Mouse (Mus musculus) lung, embryonic 14.5 days (tissue): ENCODE measurements around the gene Hsd11b2. TPM values are rescaled to one million over a fixed set of nuclear protein-coding genes. Genes with fewer than 3 reads are reported as not detected.

Source experiments
- ATAC-seq: fragments of 200-750 bp; cut with Nextera tagmentation; 2 replicates; pipeline ENCODE4 v1.8.0; 2017; ENCODE audit warnings: mild to moderate bottlenecking, moderate TSS enrichment, moderate library complexity; ENCODE audit not compliant: insufficient read depth
- DNase-seq: peaks from one replicate; pipeline ENCODE4 v3.0.0-alpha.2; 2015
- H3K27ac ChIP-seq: fragments of 300-500 bp; sonication (generic); 2 replicates; pipeline ENCODE4 v1.5.1; 2014; ENCODE audit warnings: low read depth, mild to moderate bottlenecking, moderate library complexity
- H3K27me3 ChIP-seq: fragments of 300-500 bp; sonication (generic); 2 replicates; pipeline ENCODE4 v1.6.1; 2014; ENCODE audit warnings: low read length, control low read depth; ENCODE audit not compliant: insufficient read depth
- H3K36me3 ChIP-seq: fragments of 300-500 bp; sonication (generic); 2 replicates; pipeline ENCODE4 v1.6.1; 2014; ENCODE audit warnings: control low read depth; ENCODE audit not compliant: insufficient read depth
- H3K4me1 ChIP-seq: fragments of 300-500 bp; sonication (generic); 2 replicates; pipeline ENCODE4 v1.6.1; 2014; ENCODE audit warnings: antibody characterized with exemption, control low read depth; ENCODE audit not compliant: insufficient read depth
- H3K4me2 ChIP-seq: fragments of 300-500 bp; sonication (generic); 2 replicates; pipeline ENCODE4 v1.6.1; 2014; ENCODE audit warnings: mild to moderate bottlenecking
- H3K4me3 ChIP-seq: fragments of 300-500 bp; sonication (generic); 2 replicates; pipeline ENCODE4 v1.5.1; 2014; ENCODE audit warnings: low read depth, low read length
- H3K9ac ChIP-seq: fragments of 300-500 bp; sonication (generic); 2 replicates; pipeline ENCODE4 v1.6.1; 2014
- H3K9me3 ChIP-seq: fragments of 300-500 bp; sonication (generic); 2 replicates; pipeline ENCODE4 v1.6.1; 2016; ENCODE audit warnings: low read depth, low read length, control low read depth
- CTCF ChIP-seq: IDR thresholded peaks from 2 replicates; pipeline ENCODE4 v1.5.1; 2016; ENCODE audit warnings: antibody characterized with exemption, low read depth
- WGBS: fragments of 180-500 bp; shearing (Covaris S2); extraction: QIAGEN DNeasy Blood & Tissue Kit; methylation state at CpG from one replicate; pipeline ENCODE4 v1.1.7; 2014; 5-methylcytosine and 5-hydroxymethylcytosine counted together
- polyA plus RNA-seq: library from polyadenylated mRNA; unstranded; fragments of >200 nt; fragmentation: Nextera tagmentation; extraction: Ambion mirVana; gene quantifications from 2 replicates; pipeline ENCODE4 v1.2.1, GENCODE M21; 2014

Gene Hsd11b2
- polyA plus RNA-seq, 1 experiment from 2014 or later: 5.9 TPM

- WGBS: 80% methylated on average over 6 of the region's 6 CpGs
- TF ChIP-seq CTCF: no peak
- Histone ChIP-seq H3K27ac (no peak overlapping the region), H3K4me3 (no peak overlapping the region), H3K4me1 (peaks cover 11% of the 10 kb centered on the region), H3K4me2 (no peak overlapping the region), H3K9ac (no peak overlapping the region), H3K36me3 (peaks cover 39% of the 10 kb centered on the region), H3K9me3 (no peaks in the 10 kb centered on the region), H3K27me3 (no peaks in the 10 kb centered on the region)
- ATAC-seq (no peak), DNase-seq (no peak)
These were observed 18.6 kb downstream of the Hsd11b2 start for GRCm38 (mm10) chr8:105537011-105537677.

DNA sequence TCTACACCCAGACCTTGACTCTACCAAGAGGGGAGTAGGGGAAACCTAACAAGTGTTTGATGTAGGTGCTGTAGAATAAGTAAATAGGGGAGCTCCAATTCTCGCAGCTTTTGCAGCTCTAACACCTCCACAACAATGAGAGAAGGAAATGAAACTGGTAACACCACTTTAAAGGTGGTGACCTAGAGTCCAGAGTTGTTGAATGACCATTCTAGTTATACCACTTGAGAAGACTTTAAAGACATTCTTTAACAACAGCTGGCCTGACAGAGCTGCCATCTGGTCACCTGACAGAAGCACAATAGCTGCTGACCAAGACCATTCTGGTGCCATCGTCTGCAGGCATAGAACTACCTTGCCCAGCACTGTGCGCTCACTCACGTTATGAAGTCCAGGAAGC lies 20.4 kb downstream of the Hsd11b2 start:
- no peak for TF ChIP-seq CTCF
- peaks cover 39% of the 10 kb centered on the region for H3K36me3 ChIP-seq
- H3K4me1 ChIP-seq: no peaks in the 10 kb centered on the region
- H3K4me3 ChIP-seq: no peak overlapping the region
- no peaks in the 10 kb centered on the region for H3K9me3 ChIP-seq
- H3K27ac ChIP-seq: no peak overlapping the region
- H3K27me3 ChIP-seq: no peaks in the 10 kb centered on the region
- 87% methylated on average over 4 of the region's 4 CpGs for WGBS
- ATAC-seq: no peak
- no peak overlapping the region for H3K9ac ChIP-seq
- DNase-seq: no peak
- H3K4me2 ChIP-seq: no peak overlapping the region

DNA sequence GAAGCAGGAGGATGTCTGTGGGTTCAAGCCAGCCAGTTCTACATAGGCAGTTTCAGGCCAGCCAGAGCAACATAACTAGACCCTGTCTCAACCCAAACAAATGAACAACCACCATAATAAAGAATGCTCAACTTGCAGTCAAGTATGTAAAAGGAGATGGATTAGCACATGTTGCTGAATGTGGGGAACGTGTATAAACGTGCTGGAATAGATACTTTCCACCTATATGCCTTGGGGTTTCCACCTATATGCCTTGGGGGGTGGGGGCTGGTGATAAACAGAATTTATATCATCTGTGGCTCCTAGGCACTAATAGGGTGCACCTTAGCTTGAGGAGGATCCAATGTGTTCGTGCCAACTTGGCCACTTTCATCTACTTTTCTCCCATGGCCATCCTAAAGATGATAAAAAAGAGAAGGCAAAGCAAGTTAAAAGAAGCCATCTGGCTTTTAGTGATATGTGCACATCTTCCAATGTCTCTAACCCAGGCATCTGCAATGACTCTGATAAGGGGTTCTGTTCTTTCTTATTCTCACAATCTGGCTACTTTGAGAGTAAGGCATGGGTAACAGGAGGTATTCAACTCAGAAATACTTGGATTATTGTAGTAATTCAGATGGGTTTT lies 23.6 kb downstream of the Hsd11b2 start:
- no peaks in the 10 kb centered on the region for H3K9me3 ChIP-seq
- H3K9ac ChIP-seq: no peak overlapping the region
- no peak for ATAC-seq
- 87% methylated on average over 3 of the region's 3 CpGs for WGBS
- H3K36me3 ChIP-seq: peaks cover 26% of the 10 kb centered on the region; the same call in 1 of the 2 replicates
- no peak overlapping the region for H3K4me3 ChIP-seq
- H3K4me2 ChIP-seq: no peak overlapping the region
- no peak for TF ChIP-seq CTCF
- no peak overlapping the region; the same call in 1 of the 2 replicates for H3K27ac ChIP-seq
- H3K27me3 ChIP-seq: no peaks in the 10 kb centered on the region
- H3K4me1 ChIP-seq: peaks cover 5% of the 10 kb centered on the region; the same call in 1 of the 2 replicates
- no peak for DNase-seq

GRCm38 (mm10) chr8:105542808-105543207 lies 24.3 kb downstream of the Hsd11b2 start:
- no peak overlapping the region for H3K4me2 ChIP-seq
- H3K36me3 ChIP-seq: peaks cover 19% of the 10 kb centered on the region; the same call in 1 of the 2 replicates
- 90% methylated on average over 2 of the region's 2 CpGs for WGBS
- DNase-seq (no peak), ATAC-seq (no peak)
- H3K9me3 ChIP-seq: no peaks in the 10 kb centered on the region
- H3K9ac ChIP-seq: no peak overlapping the region
- no peak overlapping the region for H3K27ac ChIP-seq
- peaks cover 5% of the 10 kb centered on the region; the same call in 1 of the 2 replicates for H3K4me1 ChIP-seq
- H3K27me3 ChIP-seq: no peaks in the 10 kb centered on the region
- no peak for TF ChIP-seq CTCF
- no peak overlapping the region for H3K4me3 ChIP-seq

GRCm38 (mm10) chr8:105543703-105544102 lies 25.1 kb downstream of the Hsd11b2 start:
- no peaks in the 10 kb centered on the region for H3K9me3 ChIP-seq
- H3K4me3 ChIP-seq: no peak overlapping the region
- WGBS: 13% methylated on average over 1 of the region's 1 CpGs
- no peak for DNase-seq
- no peak overlapping the region for H3K27ac ChIP-seq
- TF ChIP-seq CTCF: no peak
- no peak overlapping the region for H3K9ac ChIP-seq
- no peaks in the 10 kb centered on the region for H3K27me3 ChIP-seq
- H3K4me2 ChIP-seq: no peak overlapping the region
- ATAC-seq: no peak
- H3K36me3 ChIP-seq: peaks cover 11% of the 10 kb centered on the region; the same call in 1 of the 2 replicates
- H3K4me1 ChIP-seq: peaks cover 5% of the 10 kb centered on the region; the same call in 1 of the 2 replicates

GRCm38 (mm10) chr8:105544544-105545205 lies 26.1 kb downstream of the Hsd11b2 start:
- Histone ChIP-seq H3K27ac (peak overlapping the region; percentile 73; the same call in 1 of the 2 replicates), H3K4me2 (no peak overlapping the region), H3K4me3 (no peak overlapping the region), H3K9me3 (no peaks in the 10 kb centered on the region), H3K36me3 (peaks cover 5% of the 10 kb centered on the region; the same call in 1 of the 2 replicates), H3K4me1 (peaks cover 5% of the 10 kb centered on the region; the same call in 1 of the 2 replicates), H3K27me3 (no peaks in the 10 kb centered on the region), H3K9ac (no peak overlapping the region)
- DNase-seq (peak; percentile 48), ATAC-seq (peak; percentile 54; the same call in 1 of the 2 replicates)
- no peak for TF ChIP-seq CTCF
- WGBS: 46% methylated on average over 7 of the region's 7 CpGs

DNA sequence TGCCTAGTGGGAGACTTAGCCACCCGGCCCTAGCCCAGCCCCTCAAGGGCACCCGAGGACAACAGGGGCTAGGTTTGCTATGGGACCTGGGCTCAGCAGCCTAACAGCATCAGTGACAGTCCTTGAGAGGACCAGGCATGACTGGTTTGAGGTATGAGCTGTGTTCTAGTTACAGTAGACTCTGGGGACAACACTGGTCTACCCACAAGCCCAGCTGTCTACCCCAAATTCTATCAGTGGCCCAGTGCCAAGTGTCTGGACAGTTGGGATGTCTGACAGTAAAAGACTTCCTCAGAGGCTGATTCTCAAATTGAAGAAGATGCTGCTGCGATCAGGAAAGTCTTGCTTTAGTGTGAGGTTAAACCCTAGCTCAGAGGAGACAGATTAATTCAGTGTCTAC lies 26.7 kb downstream of the Hsd11b2 start:
- H3K9ac ChIP-seq: no peak overlapping the region
- DNase-seq: peak; percentile 52
- WGBS: 76% methylated on average over 3 of the region's 3 CpGs
- peaks cover 5% of the 10 kb centered on the region; the same call in 1 of the 2 replicates for H3K36me3 ChIP-seq
- H3K27me3 ChIP-seq: no peaks in the 10 kb centered on the region
- H3K4me2 ChIP-seq: no peak overlapping the region
- ATAC-seq: no peak
- no peaks in the 10 kb centered on the region for H3K9me3 ChIP-seq
- no peak overlapping the region for H3K4me3 ChIP-seq
- peaks cover 5% of the 10 kb centered on the region; the same call in 1 of the 2 replicates for H3K4me1 ChIP-seq
- H3K27ac ChIP-seq: peak overlapping the region; percentile 73; the same call in 1 of the 2 replicates
- no peak for TF ChIP-seq CTCF
